ENCODE assay signal across 19 mouse cellular contexts in the genomic region with DNA sequence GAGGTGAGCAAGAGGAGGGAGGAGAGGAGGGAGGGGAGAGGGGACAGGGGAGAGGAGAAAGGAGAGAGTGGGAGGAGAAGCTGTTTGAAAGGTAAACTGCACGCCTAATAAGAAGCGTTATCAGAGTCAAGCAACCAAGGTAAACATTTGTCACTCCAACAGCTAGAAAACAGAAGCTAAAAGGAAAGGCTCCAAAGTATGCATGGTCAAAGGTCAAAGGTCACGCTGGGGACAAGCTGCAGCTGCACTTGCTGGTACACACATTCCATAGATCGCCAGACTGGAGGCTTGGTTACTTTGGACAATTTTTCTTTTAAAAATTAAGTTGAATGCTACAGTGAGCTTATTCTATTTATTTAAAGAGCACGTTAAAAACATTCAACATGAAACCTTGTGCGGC.
DNase-seq lines count a peak whose midpoint lies in the region; ATAC-seq and TF ChIP-seq lines count a peak whose summit lies in the region.
"Had no signal": no experiment of that assay in that cellular context is flagged by ENCODE, and none has a peak within 500 bp of the region (broad histone marks: within the 10 kb centered on the region; RNA-seq: fewer than 3 reads in every experiment).

No protein-coding gene starts in this region.

- peak; percentile 29 for DNase-seq in hindbrain, embryonic 11.5 days (ENCODE audit: low spot score)
- peak; percentile 48 for DNase-seq in neural tube, embryonic 10.5 days (ENCODE audit: extremely low spot score, low spot score)
- peak; percentile 4 to 14 (median 10) for DNase-seq in liver, embryonic 14.5 days (ENCODE audit: low read depth in 3 of 3, low spot score in 3 of 3)
- no peak for DNase-seq in right cerebral cortex, adult 18-20 months
- no peak for DNase-seq in adipocyte (ENCODE audit: low spot score)
- DNase-seq in lung, postnatal 25 days (ENCODE audit: low spot score), result no peak
- DNase-seq: adrenal gland, postnatal 10 days; cerebellum, adult 9-10 months; heart, postnatal 4 days; right cerebral cortex, postnatal 4 days; thymus, postnatal 25 days had no signal

- no peak for TF ChIP-seq CTCF in liver, embryonic 14.5 days (IDR thresholded peaks at IDR 0.05; ENCODE audit: low read depth)

- H3K36me3 ChIP-seq in hindbrain, embryonic 11.5 days (ENCODE audit: control insufficient read depth, insufficient read depth, low read length), result no peaks in the 10 kb centered on the region
- no peaks in the 10 kb centered on the region for H3K36me3 ChIP-seq in hindbrain, embryonic 16.5 days (ENCODE audit: control insufficient read depth, insufficient read depth, low read length)
- no peaks in the 10 kb centered on the region for H3K36me3 ChIP-seq in neural tube, embryonic 15.5 days
- H3K36me3 ChIP-seq in liver, embryonic 14.5 days (replicated peaks; ENCODE audit: control insufficient read depth, insufficient read depth, low read depth), result no peaks in the 10 kb centered on the region
- H3K36me3 ChIP-seq: embryonic facial prominence, embryonic 15.5 days; forebrain, embryonic 12.5 days; limb, embryonic 15.5 days had no signal

- no peak overlapping the region for H3K4me3 ChIP-seq in hindbrain, embryonic 11.5 days (ENCODE audit: low read depth, low read length)
- no peak overlapping the region for H3K4me3 ChIP-seq in hindbrain, embryonic 16.5 days (ENCODE audit: low read length)
- H3K4me3 ChIP-seq in neural tube, embryonic 15.5 days (replicated peaks), result no peak overlapping the region
- no peak overlapping the region for H3K4me3 ChIP-seq in liver, embryonic 14.5 days (ENCODE audit: insufficient read depth in 1 of 2, low read depth in 2 of 2, low read length in 2 of 2)
- H3K4me3 ChIP-seq: embryonic facial prominence, embryonic 15.5 days; forebrain, embryonic 12.5 days; limb, embryonic 15.5 days had no signal

- H3K27ac ChIP-seq in hindbrain, embryonic 11.5 days (ENCODE audit: low read depth, low read length), result no peak overlapping the region
- no peak overlapping the region for H3K27ac ChIP-seq in hindbrain, embryonic 16.5 days (ENCODE audit: low read depth, low read length)
- H3K27ac ChIP-seq in neural tube, embryonic 15.5 days (replicated peaks), result no peak overlapping the region
- no peak overlapping the region for H3K27ac ChIP-seq in liver, embryonic 14.5 days
- H3K27ac ChIP-seq: embryonic facial prominence, embryonic 15.5 days; forebrain, embryonic 12.5 days; limb, embryonic 15.5 days; macrophage had no signal

- WGBS in hindbrain, embryonic 11.5 days, result 31% methylated on average over 6 of the region's 6 CpGs
- 30% methylated on average over 6 of the region's 6 CpGs for WGBS in hindbrain, embryonic 16.5 days
- WGBS in neural tube, embryonic 15.5 days, result 37% methylated on average over 6 of the region's 6 CpGs
- WGBS in liver, embryonic 14.5 days (ENCODE audit: insufficient replicate concordance), result 47% methylated on average over 6 of the region's 6 CpGs

- no peak overlapping the region for H3K9ac ChIP-seq in hindbrain, embryonic 11.5 days (ENCODE audit: low read depth, low read length)
- H3K9ac ChIP-seq in hindbrain, embryonic 16.5 days (ENCODE audit: low read depth, low read length), result no peak overlapping the region
- no peak overlapping the region for H3K9ac ChIP-seq in neural tube, embryonic 15.5 days (replicated peaks)
- no peak overlapping the region for H3K9ac ChIP-seq in liver, embryonic 14.5 days (replicated peaks)
- H3K9ac ChIP-seq: embryonic facial prominence, embryonic 15.5 days; forebrain, embryonic 12.5 days; limb, embryonic 15.5 days had no signal

- no peak for TF ChIP-seq EP300 in liver, embryonic 14.5 days (IDR thresholded peaks at IDR 0.05; ENCODE audit: low read depth)

- no peaks in the 10 kb centered on the region for H3K9me3 ChIP-seq in hindbrain, embryonic 11.5 days (ENCODE audit: control insufficient read depth, low read length)
- H3K9me3 ChIP-seq in hindbrain, embryonic 16.5 days (ENCODE audit: control insufficient read depth, low read length), result no peaks in the 10 kb centered on the region
- no peaks in the 10 kb centered on the region for H3K9me3 ChIP-seq in neural tube, embryonic 15.5 days (replicated peaks)
- no peaks in the 10 kb centered on the region for H3K9me3 ChIP-seq in liver, embryonic 14.5 days (ENCODE audit: control insufficient read depth, low read length)
- H3K9me3 ChIP-seq: embryonic facial prominence, embryonic 15.5 days; forebrain, embryonic 12.5 days; limb, embryonic 15.5 days had no signal

- H3K4me1 ChIP-seq in hindbrain, embryonic 11.5 days (replicated peaks; ENCODE audit: control insufficient read depth, insufficient read depth, low read length), result no peaks in the 10 kb centered on the region
- H3K4me1 ChIP-seq in hindbrain, embryonic 16.5 days (ENCODE audit: control insufficient read depth, insufficient read depth, low read depth, low read length), result no peaks in the 10 kb centered on the region
- no peaks in the 10 kb centered on the region for H3K4me1 ChIP-seq in neural tube, embryonic 15.5 days
- H3K4me1 ChIP-seq in liver, embryonic 14.5 days (replicated peaks; ENCODE audit: control insufficient read depth in 2 of 2, insufficient read depth in 2 of 2, low read length in 1 of 2), result no peaks in the 10 kb centered on the region
- H3K4me1 ChIP-seq: forebrain, embryonic 12.5 days; limb, embryonic 15.5 days had no signal

- H3K4me2 ChIP-seq in hindbrain, embryonic 11.5 days (replicated peaks; ENCODE audit: low read depth, low read length), result no peak overlapping the region
- H3K4me2 ChIP-seq in hindbrain, embryonic 16.5 days (ENCODE audit: low read length), result no peak overlapping the region
- no peak overlapping the region for H3K4me2 ChIP-seq in neural tube, embryonic 15.5 days
- no peak overlapping the region for H3K4me2 ChIP-seq in liver, embryonic 14.5 days (ENCODE audit: low read depth)
- H3K4me2 ChIP-seq: embryonic facial prominence, embryonic 15.5 days; forebrain, embryonic 12.5 days; heart, embryonic 11.5 days; limb, embryonic 15.5 days had no signal

- ATAC-seq in hindbrain, embryonic 11.5 days (ENCODE audit: low FRiP score), result no peak
- ATAC-seq in hindbrain, embryonic 16.5 days, result no peak
- no peak for ATAC-seq in neural tube, embryonic 15.5 days (ENCODE audit: low FRiP score)
- no peak for ATAC-seq in liver, embryonic 14.5 days (ENCODE audit: insufficient read depth)
- ATAC-seq: intestine, embryonic 16.5 days had no signal

- no peaks in the 10 kb centered on the region for H3K27me3 ChIP-seq in hindbrain, embryonic 11.5 days (ENCODE audit: control insufficient read depth, insufficient read depth, low read length)
- no peaks in the 10 kb centered on the region for H3K27me3 ChIP-seq in hindbrain, embryonic 16.5 days (replicated peaks; ENCODE audit: control insufficient read depth, insufficient read depth, low read length)
- H3K27me3 ChIP-seq in neural tube, embryonic 15.5 days (replicated peaks), result no peaks in the 10 kb centered on the region
- no peaks in the 10 kb centered on the region for H3K27me3 ChIP-seq in liver, embryonic 14.5 days (ENCODE audit: control insufficient read depth, insufficient read depth, low read length)
- H3K27me3 ChIP-seq: embryonic facial prominence, embryonic 15.5 days; forebrain, embryonic 12.5 days; limb, embryonic 15.5 days had no signal

Comparison
In these comparisons a context has a peak if more than half of its experiments do, and no peak if none do; other contexts are left out.
1. DNase-seq: peak in hindbrain, embryonic 11.5 days (single experiment), neural tube, embryonic 10.5 days (single experiment) and liver, embryonic 14.5 days (3 of 3); none in right cerebral cortex, adult 18-20 months (single experiment), adipocyte (single experiment) and lung, postnatal 25 days (single experiment).